Mouse (Mus musculus): ENCODE results near the gene Arl15.

DNA sequence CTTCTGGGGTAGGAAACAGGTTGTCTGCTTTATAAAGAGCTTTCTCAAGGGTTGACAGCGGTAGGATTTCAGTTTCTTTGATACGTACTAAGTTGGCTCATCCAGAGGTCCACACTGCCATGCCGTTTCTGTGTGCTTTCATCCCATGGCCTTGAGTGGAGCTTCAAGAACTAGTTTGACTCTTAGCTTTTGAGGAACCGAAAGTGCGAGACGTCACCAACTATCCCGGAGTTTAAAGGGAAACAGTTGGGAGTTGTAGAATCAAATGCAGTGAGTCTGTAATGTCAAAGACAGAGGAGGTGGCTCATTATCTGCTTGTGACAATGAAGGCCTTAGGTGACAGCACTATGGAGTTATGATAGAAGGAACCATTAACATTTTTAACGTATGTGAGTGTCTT is 49.6 kb downstream of the Arl15 start:
- TF ChIP-seq CTCF (IDR thresholded peaks at IDR 0.05; ENCODE audit: low read depth) = no peak
- no peak for TF ChIP-seq EP300 (IDR thresholded peaks at IDR 0.05; ENCODE audit: low read depth)
